Mouse (Mus musculus) heart, postnatal 0 days (tissue): ENCODE results near the gene Gm9857.

ENCODE experiments used
- CTCF ChIP-seq: IDR thresholded peaks from 2 replicates; pipeline ENCODE4 v1.5.1; 2016; ENCODE audit warnings: antibody characterized with exemption, control low read depth, low read depth
- EP300 ChIP-seq: IDR thresholded peaks from 2 replicates; pipeline ENCODE4 v1.6.1; 2016; ENCODE audit warnings: antibody characterized with exemption, low read depth

DNA sequence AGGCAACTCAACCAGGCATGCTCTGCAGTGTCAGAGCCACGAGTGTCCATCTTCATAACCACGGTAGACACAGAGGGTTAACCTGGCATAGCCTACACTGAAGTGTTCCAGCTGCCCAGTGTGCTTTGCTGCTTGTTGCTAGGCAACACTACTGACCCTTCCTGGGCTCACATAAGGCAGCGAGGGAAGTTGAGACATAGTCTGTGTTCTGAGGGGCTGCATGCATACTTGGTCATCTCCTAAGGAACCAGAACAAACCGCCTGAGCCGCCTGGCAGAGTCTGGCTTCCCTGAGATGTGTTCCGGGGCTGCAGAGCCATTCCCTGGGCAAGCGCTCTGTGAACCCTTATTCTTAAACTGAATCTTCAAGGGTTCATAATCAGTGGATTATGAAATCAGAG is 21.0 kb upstream of the Gm9857 start:
- no peak for TF ChIP-seq CTCF
- TF ChIP-seq EP300: no peak
